Mouse (Mus musculus) gastrocnemius, postnatal 25 days (tissue): ENCODE measurements around the gene Enpep. TPM values are rescaled to one million over a fixed set of nuclear protein-coding genes. Genes with fewer than 3 reads are reported as not detected.

ENCODE experiments used
- DNase-seq: peaks from one replicate; pipeline ENCODE4 v3.0.0; 2022
- total RNA-seq, 2 experiments: library from RNA; stranded (reverse); gene quantifications; 1 replicate in 1 of 2; 2 replicates in 1 of 2; pipeline ENCODE4 v1.2.3; 2021

Enpep gene
- total RNA-seq, 2 experiments from 2014 or later: 1.6 to 2.9 TPM

- DNase-seq: no peak
Observed at GRCm38 (mm10) chr3:129238664-129239258, 93.8 kb downstream of the Enpep start.

GRCm38 (mm10) chr3:129238010-129238409 lies 94.5 kb downstream of the Enpep start:
- no peak for DNase-seq

- no peak for DNase-seq
Observed at GRCm38 (mm10) chr3:129227331-129227730, 105.2 kb downstream of the Enpep start.

- no peak for DNase-seq
Observed at GRCm38 (mm10) chr3:129226681-129227080, 105.8 kb downstream of the Enpep start.

- no peak for DNase-seq
Observed at GRCm38 (mm10) chr3:129225577-129226289, 106.8 kb downstream of the Enpep start.

GRCm38 (mm10) chr3:129224806-129225576 lies 107.5 kb downstream of the Enpep start:
- no peak for DNase-seq

GRCm38 (mm10) chr3:129223964-129224805 lies 108.3 kb downstream of the Enpep start:
- no peak for DNase-seq

GRCm38 (mm10) chr3:129223401-129223800 lies 109.1 kb downstream of the Enpep start:
- DNase-seq: no peak

- DNase-seq: no peak
Observed at GRCm38 (mm10) chr3:129222448-129223290, 109.9 kb downstream of the Enpep start.

- no peak for DNase-seq
Observed at GRCm38 (mm10) chr3:129221380-129222260, 110.9 kb downstream of the Enpep start.

- no peak for DNase-seq
Observed at GRCm38 (mm10) chr3:129220681-129221379, 111.7 kb downstream of the Enpep start.

- DNase-seq: no peak
Observed at GRCm38 (mm10) chr3:129220086-129220670, 112.3 kb downstream of the Enpep start.

Other genes starting within 250 kb of the Enpep start
- gene Pitx2, start 132.8 kb downstream of the Enpep start, total RNA-seq: 10 to 100 TPM in 1 of 2 experiments, 1 to 10 TPM in 1; 5.2 to 24.5 TPM
- gene Elovl6, start 199.6 kb upstream of the Enpep start, total RNA-seq: 1 to 10 TPM; 1.1 to 1.6 TPM